Mouse (Mus musculus): ENCODE results near the gene Tmem210.

DNA sequence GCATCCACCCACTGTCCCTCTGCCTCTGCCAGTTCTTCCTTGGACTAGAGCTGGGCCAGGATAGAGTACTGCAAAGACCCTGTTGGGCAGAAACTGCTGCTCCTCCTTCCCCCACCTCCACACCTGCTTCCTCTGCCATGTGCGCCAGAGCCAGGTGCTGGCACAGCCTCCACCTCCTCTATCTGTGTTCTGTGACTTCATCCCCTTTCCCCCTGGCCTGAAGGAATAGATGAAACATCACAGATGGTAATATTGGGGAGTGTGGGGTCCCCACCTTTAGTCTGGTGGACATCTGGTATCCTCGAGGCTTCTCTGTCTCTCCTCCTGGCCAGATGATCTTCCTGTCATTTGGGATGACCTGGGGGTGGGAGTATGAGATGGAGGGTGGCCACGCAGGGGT lies 15.5 kb downstream of the Tmem210 start:
- TF ChIP-seq CHD2 (IDR thresholded peaks at IDR 0.05; ENCODE audit: low read depth, low read length) = no peak
- no peak for TF ChIP-seq ZNF384 (IDR thresholded peaks at IDR 0.05; ENCODE audit: low read depth, low read length)
- no peak for TF ChIP-seq HCFC1 (IDR thresholded peaks at IDR 0.05; ENCODE audit: borderline replicate concordance, insufficient read depth, low read length)
- no peak for TF ChIP-seq ZC3H11A (IDR thresholded peaks at IDR 0.05; ENCODE audit: borderline replicate concordance, low read depth, low read length)
